Mouse (Mus musculus): Measurements from ENCODE around the gene Kctd21. TPM values are rescaled to one million over a fixed set of nuclear protein-coding genes. Genes with fewer than 3 reads are reported as not detected.

Kctd21 gene
- total and polyA plus RNA-seq, 3 experiments, result 0.19 to 0.81 (median 0.46) TPM

Other genes starting within 250 kb of the Kctd21 start
- gene Usp35, start 307 bp upstream of the Kctd21 start, total RNA-seq (2012; rRNA removed), result 0.92 and 1.8 TPM in 2 replicates
- 0.77 and 1.3 TPM in 2 replicates for gene Usp35, start 307 bp upstream of the Kctd21 start, total RNA-seq (2014; rRNA removed)
- gene Usp35, start 307 bp upstream of the Kctd21 start, polyA plus RNA-seq (2012; ENCODE audit: insufficient read length, low read depth), result 1.2 and 1.6 TPM in 2 replicates
- 14.3 and 16.2 TPM in 2 replicates for gene Alg8, start 39.3 kb downstream of the Kctd21 start, total RNA-seq (2012; rRNA removed)
- gene Alg8, start 39.3 kb downstream of the Kctd21 start, total RNA-seq (2014; rRNA removed), result 20.5 and 24.2 TPM in 2 replicates
- 42.6 and 48.4 TPM in 2 replicates for gene Alg8, start 39.3 kb downstream of the Kctd21 start, polyA plus RNA-seq (2012; ENCODE audit: insufficient read length, low read depth)
- 202 and 217 TPM in 2 replicates for gene Ndufc2, start 67.7 kb downstream of the Kctd21 start, total RNA-seq (2012; rRNA removed)
- 349 and 352 TPM in 2 replicates for gene Ndufc2, start 67.7 kb downstream of the Kctd21 start, total RNA-seq (2014; rRNA removed)
- 277 and 352 TPM in 2 replicates for gene Ndufc2, start 67.7 kb downstream of the Kctd21 start, polyA plus RNA-seq (2012; ENCODE audit: insufficient read length, low read depth)
- not detected in 2 replicates for gene Thrsp, start 85.4 kb downstream of the Kctd21 start, total RNA-seq (2012; rRNA removed)
- gene Thrsp, start 85.4 kb downstream of the Kctd21 start, total RNA-seq (2014; rRNA removed), result not detected in 2 replicates
- gene Thrsp, start 85.4 kb downstream of the Kctd21 start, polyA plus RNA-seq (2012; ENCODE audit: insufficient read length, low read depth), result not detected in 2 replicates
- 0.38 and 0.71 TPM in 2 replicates for gene Kctd14, start 119.0 kb downstream of the Kctd21 start, total RNA-seq (2012; rRNA removed)
- not detected in 2 replicates for gene Kctd14, start 119.0 kb downstream of the Kctd21 start, total RNA-seq (2014; rRNA removed)
- 0.17 and 0.22 TPM in 2 replicates for gene Kctd14, start 119.0 kb downstream of the Kctd21 start, polyA plus RNA-seq (2012; ENCODE audit: insufficient read length, low read depth)
- gene Ints4, start 148.6 kb downstream of the Kctd21 start, total RNA-seq (2012; rRNA removed), result 46.6 and 51.8 TPM in 2 replicates
- gene Ints4, start 148.6 kb downstream of the Kctd21 start, total RNA-seq (2014; rRNA removed), result 58.0 and 77.2 TPM in 2 replicates
- gene Ints4, start 148.6 kb downstream of the Kctd21 start, polyA plus RNA-seq (2012; ENCODE audit: insufficient read length, low read depth), result 67.7 and 67.9 TPM in 2 replicates
- gene Aamdc, start 247.2 kb downstream of the Kctd21 start, total RNA-seq (2012; rRNA removed), result 11.8 and 11.9 TPM in 2 replicates
- gene Aamdc, start 247.2 kb downstream of the Kctd21 start, total RNA-seq (2014; rRNA removed), result 11.0 and 13.2 TPM in 2 replicates
- 11.6 and 12.2 TPM in 2 replicates for gene Aamdc, start 247.2 kb downstream of the Kctd21 start, polyA plus RNA-seq (2012; ENCODE audit: insufficient read length, low read depth)
- gene Rsf1, start 247.6 kb downstream of the Kctd21 start, total RNA-seq (2012; rRNA removed), result 11.9 and 12.3 TPM in 2 replicates
- gene Rsf1, start 247.6 kb downstream of the Kctd21 start, total RNA-seq (2014; rRNA removed), result 5.3 and 5.9 TPM in 2 replicates
- gene Rsf1, start 247.6 kb downstream of the Kctd21 start, polyA plus RNA-seq (2012; ENCODE audit: insufficient read length, low read depth), result 21.8 and 24.9 TPM in 2 replicates